19 mouse cellular contexts compared by ENCODE assay signal in the genomic region with DNA sequence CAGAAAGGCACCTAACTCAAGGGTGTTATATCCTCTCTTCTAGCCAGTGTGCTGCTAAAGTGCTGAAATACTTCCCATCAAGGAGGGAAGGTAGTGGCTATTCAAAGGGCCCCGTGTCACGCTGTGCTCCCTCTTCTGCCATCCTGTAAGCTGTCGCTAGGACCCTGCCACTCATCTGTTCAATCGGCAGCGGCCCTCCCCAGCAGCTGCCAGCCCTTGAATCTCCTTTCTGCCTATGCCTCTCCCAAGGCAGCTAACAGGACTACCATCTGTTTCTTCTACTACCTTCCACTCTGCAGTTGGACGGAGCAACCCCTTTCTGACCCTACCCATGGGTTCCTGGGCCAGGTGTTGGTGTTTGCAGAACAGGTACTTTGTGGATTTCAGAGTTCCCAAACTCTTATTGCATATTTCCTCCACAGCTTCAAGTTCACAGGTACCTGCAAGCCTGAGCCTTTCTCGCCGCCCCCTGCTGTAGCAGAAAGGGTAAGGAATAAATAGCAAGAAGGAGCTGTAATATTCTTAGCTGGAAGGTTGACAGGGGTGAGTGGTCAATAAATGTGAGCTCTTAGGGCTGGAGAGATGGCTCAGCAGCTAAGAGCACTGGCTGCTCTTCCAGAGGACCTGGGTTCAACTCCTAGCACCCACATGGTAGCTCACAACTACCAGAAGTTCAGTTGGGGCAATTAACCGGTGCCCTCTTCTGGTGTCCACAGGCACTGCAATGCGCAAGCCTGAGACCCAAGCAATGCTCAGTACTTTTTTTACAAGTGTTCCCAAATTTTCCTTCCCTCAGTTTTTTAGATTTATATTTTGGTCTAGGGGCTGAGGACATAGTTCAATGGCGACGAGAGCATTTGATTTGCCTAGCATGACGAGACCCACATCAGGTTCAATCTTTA. TPM values are rescaled to one million over a fixed set of nuclear protein-coding genes. Genes with fewer than 3 reads are reported as not detected.
A peak's percentile ranks its signal among the peaks of the same experiment; 100 is the strongest.
DNase-seq lines count a peak whose midpoint lies in the region; ATAC-seq and TF ChIP-seq lines count a peak whose summit lies in the region.
"Had no signal": no experiment of that assay in that cellular context is flagged by ENCODE, and none has a peak within 500 bp of the region (broad histone marks: within the 10 kb centered on the region; RNA-seq: fewer than 3 reads in every experiment).

No protein-coding gene starts in this region.

- no peak for ATAC-seq in liver, embryonic 11.5 days (replicated peaks; ENCODE audit: low FRiP score)
- ATAC-seq in midbrain, embryonic 11.5 days (ENCODE audit: low FRiP score), result no peak
- ATAC-seq: intestine, embryonic 16.5 days had no signal

- no peak overlapping the region for H3K9ac ChIP-seq in liver, adult 2 months (ENCODE audit: low read depth, low read length)
- H3K9ac ChIP-seq in liver, embryonic 11.5 days (ENCODE audit: low read depth, low read length), result no peak overlapping the region
- H3K9ac ChIP-seq in midbrain, embryonic 11.5 days (ENCODE audit: low read length), result no peak overlapping the region
- H3K9ac ChIP-seq: embryonic facial prominence, embryonic 15.5 days; forebrain, embryonic 12.5 days; limb, embryonic 13.5 days; midbrain, embryonic 12.5 days had no signal

- no peak overlapping the region for H3K4me2 ChIP-seq in liver, embryonic 11.5 days
- no peak overlapping the region for H3K4me2 ChIP-seq in midbrain, embryonic 11.5 days
- H3K4me2 ChIP-seq: embryonic facial prominence, embryonic 15.5 days; forebrain, embryonic 12.5 days; limb, embryonic 13.5 days; midbrain, embryonic 12.5 days had no signal

- TF ChIP-seq CTCF in gastrocnemius, adult 2 months (IDR thresholded peaks at IDR 0.05), result peak; percentile 18; the same call in 1 of the 2 replicates
- peak; percentile 22; the same call in 1 of the 2 replicates for TF ChIP-seq CTCF in liver, adult 2 months (IDR thresholded peaks at IDR 0.05; ENCODE audit: low read depth, low read length)
- no peak for TF ChIP-seq CTCF in brain, embryonic 14.5 days (IDR thresholded peaks at IDR 0.05; ENCODE audit: borderline replicate concordance, extremely low read depth, insufficient read depth, insufficient read length)

- H3K36me3 ChIP-seq in liver, adult 2 months (ENCODE audit: control insufficient read depth, insufficient read depth, low read length), result no peaks in the 10 kb centered on the region
- H3K36me3 ChIP-seq in liver, embryonic 11.5 days (ENCODE audit: control insufficient read depth, insufficient read depth, low read length), result no peaks in the 10 kb centered on the region
- H3K36me3 ChIP-seq in midbrain, embryonic 11.5 days (ENCODE audit: control insufficient read depth, insufficient read depth, low read length), result no peaks in the 10 kb centered on the region

- peaks cover 3% of the 10 kb centered on the region for H3K4me1 ChIP-seq in liver, adult 2 months (ENCODE audit: control insufficient read depth, insufficient read depth, low read length)
- peaks cover 22% of the 10 kb centered on the region for H3K4me1 ChIP-seq in liver, embryonic 11.5 days (replicated peaks; ENCODE audit: control insufficient read depth, insufficient read depth, low read length)
- H3K4me1 ChIP-seq in midbrain, embryonic 11.5 days (ENCODE audit: control insufficient read depth, insufficient read depth, low read length), result peaks cover 12% of the 10 kb centered on the region

- no peak for DNase-seq in gastrocnemius, adult 2 months
- DNase-seq in gastrocnemius, postnatal 4 days (ENCODE audit: low spot score in 2 of 2), result no peak
- DNase-seq in liver, adult 2 months (ENCODE audit: extremely low read depth, low read depth, low spot score), result no peak
- DNase-seq in liver, embryonic 11.5 days (ENCODE audit: low spot score), result no peak
- peak; percentile 44 for DNase-seq in brain, embryonic 14.5 days (ENCODE audit: low read depth)
- peak; percentile 56 for DNase-seq in retina, postnatal 1 day
- no peak for DNase-seq in midbrain, embryonic 11.5 days (ENCODE audit: low spot score, missing footprints)
- no peak for DNase-seq in thymus, postnatal 14 days
- DNase-seq: adrenal gland, postnatal 10 days; kidney, postnatal 36 days; layer of hippocampus, postnatal 36 days; lung, postnatal 10 days; thymus, postnatal 4 days had no signal

- whole genome bisulfite sequencing in liver, adult 2 months, result 97% methylated on average over 13 of the region's 13 CpGs
- WGBS in liver, embryonic 11.5 days, result 88% methylated on average over 13 of the region's 13 CpGs
- 91% methylated on average over 13 of the region's 13 CpGs for WGBS in midbrain, embryonic 11.5 days

- peaks cover 3% of the 10 kb centered on the region; the same call in 1 of the 2 replicates for H3K79me2 ChIP-seq in liver, adult 2 months (ENCODE audit: control insufficient read depth, insufficient read depth, low read length)

- intact Hi-C loops in gastrocnemius, adult 2 months (cut with DNase I), result no loop called here

- TF ChIP-seq POLR2A in liver, adult 2 months (IDR thresholded peaks at IDR 0.05; ENCODE audit: extremely low read depth, insufficient read depth, low read length), result no peak
- no peak for TF ChIP-seq POLR2A in brain, embryonic 14.5 days (IDR thresholded peaks at IDR 0.05; ENCODE audit: borderline replicate concordance, extremely low read depth, insufficient read depth, insufficient read length, poor library complexity, severe bottlenecking)

- no peak overlapping the region for H3K27ac ChIP-seq in gastrocnemius, adult 2 months
- H3K27ac ChIP-seq in liver, adult 2 months (replicated peaks; ENCODE audit: insufficient read depth, low read depth, low read length), result no peak overlapping the region
- H3K27ac ChIP-seq in liver, embryonic 11.5 days (ENCODE audit: low read depth, low read length), result no peak overlapping the region
- no peak overlapping the region for H3K27ac ChIP-seq in midbrain, embryonic 11.5 days (ENCODE audit: low read depth, low read length)
- H3K27ac ChIP-seq: embryonic facial prominence, embryonic 15.5 days; forebrain, embryonic 12.5 days; limb, embryonic 13.5 days; midbrain, embryonic 12.5 days had no signal

- no peaks in the 10 kb centered on the region for H3K9me3 ChIP-seq in liver, embryonic 11.5 days (ENCODE audit: control insufficient read depth, low read length)
- H3K9me3 ChIP-seq in midbrain, embryonic 11.5 days (ENCODE audit: control insufficient read depth, low read length), result no peaks in the 10 kb centered on the region
- H3K9me3 ChIP-seq: embryonic facial prominence, embryonic 15.5 days; forebrain, embryonic 12.5 days; limb, embryonic 13.5 days; midbrain, embryonic 12.5 days had no signal

- no peak overlapping the region for H3K4me3 ChIP-seq in gastrocnemius, adult 2 months
- no peak overlapping the region for H3K4me3 ChIP-seq in liver, adult 2 months (ENCODE audit: insufficient read depth, low read depth, low read length)
- no peak overlapping the region for H3K4me3 ChIP-seq in liver, embryonic 11.5 days (ENCODE audit: low read depth, low read length)
- no peak overlapping the region for H3K4me3 ChIP-seq in midbrain, embryonic 11.5 days (ENCODE audit: low read depth, low read length)
- H3K4me3 ChIP-seq: embryonic facial prominence, embryonic 15.5 days; forebrain, embryonic 12.5 days; limb, embryonic 13.5 days; midbrain, embryonic 12.5 days had no signal

- no peaks in the 10 kb centered on the region for H3K27me3 ChIP-seq in liver, adult 2 months (ENCODE audit: control insufficient read depth, insufficient read depth, low read length)
- H3K27me3 ChIP-seq in liver, embryonic 11.5 days (replicated peaks; ENCODE audit: control insufficient read depth, insufficient read depth, low read length), result no peaks in the 10 kb centered on the region
- no peaks in the 10 kb centered on the region for H3K27me3 ChIP-seq in midbrain, embryonic 11.5 days (ENCODE audit: control insufficient read depth, insufficient read depth, low read length)
- H3K27me3 ChIP-seq: embryonic facial prominence, embryonic 15.5 days; forebrain, embryonic 12.5 days; limb, embryonic 13.5 days; midbrain, embryonic 12.5 days had no signal

RNA-seq across cellular contexts. Expression of a gene that starts 6.1 kb away (rescaled TPM):
- total RNA-seq in gastrocnemius, adult 2 months (2021), result 1 to 10 TPM; 2.1 to 2.9 TPM
- 10 to 100 TPM; 11.9 to 12.2 TPM for total RNA-seq in gastrocnemius, postnatal 4 days (2021)
- total RNA-seq in liver, adult 2 months (2014; rRNA removed), result 6.6 and 6.7 TPM in 2 replicates
- polyA plus RNA-seq in liver, adult 2 months (2012; rRNA removed), result 8.1 and 14.0 TPM in 2 replicates
- 2.5 TPM in 2 replicates for polyA plus RNA-seq in liver, embryonic 11.5 days (2014; fragmentation: Nextera tagmentation; extraction: Ambion mirVana)
- polyA plus RNA-seq in brain, embryonic 14.5 days (2012; rRNA removed), result 84.9 and 88.6 TPM in 2 replicates
- polyA plus RNA-seq in midbrain, embryonic 11.5 days (2014; fragmentation: Nextera tagmentation; extraction: Ambion mirVana), result 6.7 and 9.2 TPM in 2 replicates

RNA-seq across cellular contexts. Expression of a gene that starts 47.4 kb away (rescaled TPM):
- total RNA-seq in gastrocnemius, adult 2 months (2021), result under 1 TPM; 0.43 to 0.73 TPM
- total RNA-seq in gastrocnemius, postnatal 4 days (2021), result under 1 TPM; 0.37 to 0.49 TPM
- not detected in 2 replicates for total RNA-seq in liver, adult 2 months (2014; rRNA removed)
- polyA plus RNA-seq in liver, adult 2 months (2012; rRNA removed), result not detected in 2 replicates
- 0.10 TPM in 1 of 2 replicates, not detected in the other for polyA plus RNA-seq in liver, embryonic 11.5 days (2014; fragmentation: Nextera tagmentation; extraction: Ambion mirVana)
- polyA plus RNA-seq in brain, embryonic 14.5 days (2012; rRNA removed), result 0.08 and 0.22 TPM in 2 replicates
- 0.04 TPM in 1 of 2 replicates, not detected in the other for polyA plus RNA-seq in midbrain, embryonic 11.5 days (2014; fragmentation: Nextera tagmentation; extraction: Ambion mirVana)
- total RNA-seq: adrenal gland, postnatal 10 days; layer of hippocampus, postnatal 36 days had no signal

RNA-seq across cellular contexts. Expression of a gene that starts 49.3 kb away (rescaled TPM):
- under 1 TPM; 0.28 to 0.95 TPM for total RNA-seq in gastrocnemius, adult 2 months (2021)
- total RNA-seq in gastrocnemius, postnatal 4 days (2021), result 1 to 10 TPM; 1.2 TPM
- not detected in 2 replicates for total RNA-seq in liver, adult 2 months (2014; rRNA removed)
- polyA plus RNA-seq in liver, adult 2 months (2012; rRNA removed), result not detected in 2 replicates
- polyA plus RNA-seq in liver, embryonic 11.5 days (2014; fragmentation: Nextera tagmentation; extraction: Ambion mirVana), result not detected in 2 replicates
- polyA plus RNA-seq in brain, embryonic 14.5 days (2012; rRNA removed), result 0.18 and 0.55 TPM in 2 replicates
- not detected in 2 replicates for polyA plus RNA-seq in midbrain, embryonic 11.5 days (2014; fragmentation: Nextera tagmentation; extraction: Ambion mirVana)
- total RNA-seq: layer of hippocampus, postnatal 36 days had no signal
- polyA plus RNA-seq: intestine, embryonic 16.5 days; neural tube, embryonic 11.5 days had no signal

Comparison
In these comparisons a context has a peak if more than half of its experiments do, and no peak if none do; other contexts are left out.
1. DNase-seq: peak in brain, embryonic 14.5 days (single experiment) and retina, postnatal 1 day (single experiment); none in gastrocnemius, adult 2 months (single experiment), gastrocnemius, postnatal 4 days (0 of 2), liver, adult 2 months (single experiment), liver, embryonic 11.5 days (single experiment), midbrain, embryonic 11.5 days (single experiment) and thymus, postnatal 14 days (single experiment).